Mouse (Mus musculus): ENCODE results near the gene Tnni3k.

DNA sequence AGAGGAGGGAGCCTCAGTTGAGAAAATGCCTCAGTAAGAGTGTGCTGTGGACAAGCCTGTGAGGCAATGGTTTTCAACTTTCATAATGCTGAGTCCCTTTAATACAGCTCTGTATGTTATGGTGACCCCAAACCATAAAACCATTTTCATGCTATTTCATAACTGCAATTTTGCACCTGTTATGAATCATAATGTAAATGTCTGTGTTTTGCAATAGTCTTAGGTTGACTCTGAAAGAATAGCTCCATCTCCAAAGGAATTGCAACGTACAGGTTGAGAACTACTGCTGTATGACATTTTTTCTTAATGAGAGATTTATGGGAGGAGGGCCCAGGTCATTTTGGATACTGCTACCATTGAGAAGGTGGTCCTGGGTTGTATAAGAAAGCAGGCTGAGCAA is 2.0 kb downstream of the Tnni3k start:
- TF ChIP-seq CTCF (IDR thresholded peaks at IDR 0.05; ENCODE audit: low read depth): no peak
- TF ChIP-seq EP300 (IDR thresholded peaks at IDR 0.05; ENCODE audit: low read depth): no peak

Measured in heart, postnatal 0 days (tissue).